Mouse (Mus musculus): ENCODE measurements around the gene Pkhd1.

DNA sequence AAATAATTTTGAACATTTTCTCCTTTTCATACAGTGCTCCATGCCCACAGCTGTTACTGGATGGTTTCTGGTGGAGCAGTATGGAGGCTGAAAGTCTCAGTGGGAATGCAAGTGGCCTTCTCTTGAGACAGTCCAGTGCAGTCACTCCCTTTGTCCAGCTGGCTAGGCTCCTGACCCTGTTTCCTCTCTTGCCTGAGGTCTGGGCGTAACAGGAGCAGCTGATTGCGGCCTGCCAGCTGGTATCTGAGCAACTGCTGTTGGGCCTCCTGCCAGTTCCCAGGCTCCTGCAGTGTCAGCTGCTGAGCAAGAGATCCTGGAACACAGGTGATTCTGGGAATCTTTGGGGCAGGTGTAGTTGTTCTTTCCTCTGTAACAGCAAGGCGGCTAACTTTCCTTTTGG is 559.6 kb downstream of the Pkhd1 start:
- TF ChIP-seq FLI1 (IDR thresholded peaks at IDR 0.05; ENCODE audit: low read length) (no peak), GATA1 (IDR thresholded peaks at IDR 0.05; ENCODE audit: borderline replicate concordance, low read length) (no peak)

Measured in megakaryocyte, embryonic 14.5 days (primary cell).